Mouse (Mus musculus): ENCODE measurements at regions not wholly inside any gene's neighbourhood (a gene's known extent, or its start where the extent isn't known, plus 50 kb on each side); places are given as distances from the start of the nearest gene placed in this dataset.

DNA sequence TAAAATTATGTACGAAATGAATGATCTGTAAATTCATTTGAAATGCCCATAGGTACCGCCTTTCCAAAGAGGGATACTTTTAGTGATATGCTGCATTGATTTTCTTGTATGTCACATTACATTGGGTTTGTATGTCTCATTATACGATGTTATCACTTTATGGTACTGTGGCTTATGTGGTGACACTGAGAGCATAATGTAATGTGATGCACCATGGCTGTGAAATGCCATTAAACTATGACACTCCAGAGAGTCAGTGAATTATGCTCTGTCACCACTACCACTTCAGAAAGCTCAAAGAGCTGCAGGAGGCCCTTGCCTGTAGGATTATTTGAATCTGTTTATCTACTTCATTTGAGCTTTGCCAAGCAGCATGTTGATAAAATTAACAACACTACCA lies 695.4 kb upstream of the Slc10a2 start:
- TF ChIP-seq CTCF (conservative IDR thresholded peaks at IDR 0.05; ENCODE audit: insufficient read depth, insufficient read length, low read depth, low read length) = no peak
- TF ChIP-seq POLR2A (IDR thresholded peaks at IDR 0.05; ENCODE audit: low read depth, low read length) = no peak
- 73% methylated on average over 3 of the region's 3 CpGs for WGBS
- Histone ChIP-seq H3K4me3 (ENCODE audit: insufficient read depth, low read depth, low read length) (no peak overlapping the region), H3K4me1 (ENCODE audit: control insufficient read depth, insufficient read depth, low read length) (no peaks in the 10 kb centered on the region), H3K27me3 (replicated peaks; ENCODE audit: control insufficient read depth, insufficient read depth, low read length) (no peaks in the 10 kb centered on the region), H3K36me3 (ENCODE audit: control insufficient read depth, insufficient read depth, low read length) (no peaks in the 10 kb centered on the region), H3K27ac (ENCODE audit: insufficient read depth, low read depth, low read length) (no peak overlapping the region)
- no peak for DNase-seq

DNA sequence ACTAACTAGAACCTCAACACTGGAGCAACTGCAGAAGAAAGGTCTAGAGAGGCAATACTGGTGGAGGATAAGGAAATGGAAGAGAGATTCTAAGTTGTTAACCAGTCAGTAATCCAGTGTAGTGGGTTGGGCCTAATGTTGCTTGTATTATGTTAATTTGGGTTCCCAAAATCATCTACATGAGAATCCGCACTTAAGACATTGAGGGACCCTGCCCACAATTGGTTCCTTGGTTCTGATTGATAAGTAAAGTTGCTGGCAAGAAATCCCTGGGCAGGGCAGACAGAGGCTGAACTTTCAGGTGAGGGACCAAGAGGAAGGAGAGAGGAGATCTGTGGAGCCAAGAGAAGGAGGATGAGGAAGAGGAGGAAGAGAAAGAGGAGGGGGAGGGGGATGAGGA lies 651.2 kb upstream of the Slc10a2 start:
- DNase-seq = no peak
- H3K27ac ChIP-seq (ENCODE audit: insufficient read depth, low read depth, low read length) = no peak overlapping the region
- WGBS = 84% methylated on average over 1 of the region's 1 CpGs
- TF ChIP-seq CTCF (conservative IDR thresholded peaks at IDR 0.05; ENCODE audit: insufficient read depth, insufficient read length, low read depth, low read length) = no peak
- TF ChIP-seq POLR2A (IDR thresholded peaks at IDR 0.05; ENCODE audit: low read depth, low read length) = no peak
- no peaks in the 10 kb centered on the region for H3K27me3 ChIP-seq (replicated peaks; ENCODE audit: control insufficient read depth, insufficient read depth, low read length)
- no peaks in the 10 kb centered on the region for H3K36me3 ChIP-seq (ENCODE audit: control insufficient read depth, insufficient read depth, low read length)
- H3K4me3 ChIP-seq (ENCODE audit: insufficient read depth, low read depth, low read length) = no peak overlapping the region
- no peaks in the 10 kb centered on the region for H3K4me1 ChIP-seq (ENCODE audit: control insufficient read depth, insufficient read depth, low read length)

DNA sequence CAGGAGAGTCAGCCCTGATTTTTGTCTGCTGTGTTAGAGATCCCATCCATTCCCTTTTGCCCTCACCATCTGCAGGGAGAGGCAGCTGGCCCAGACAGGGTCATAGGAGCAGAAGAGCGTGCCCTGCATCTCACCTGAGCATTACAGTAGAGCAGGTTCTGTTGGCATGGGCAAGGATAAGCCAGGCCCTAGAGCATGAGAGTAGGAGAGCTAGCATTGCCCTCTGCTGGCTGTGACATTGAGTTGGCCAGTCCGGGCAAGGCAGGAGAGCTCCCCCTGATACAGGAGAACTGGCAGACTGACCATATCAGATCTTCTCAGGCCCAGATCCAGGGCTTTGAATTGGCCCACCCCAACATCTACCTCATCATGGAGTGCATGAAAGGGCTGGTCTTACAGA lies 634.4 kb upstream of the Slc10a2 start:
- H3K4me1 ChIP-seq (ENCODE audit: control insufficient read depth, insufficient read depth, low read length) = no peaks in the 10 kb centered on the region
- no peak overlapping the region for H3K4me3 ChIP-seq (ENCODE audit: insufficient read depth, low read depth, low read length)
- no peak overlapping the region for H3K27ac ChIP-seq (ENCODE audit: insufficient read depth, low read depth, low read length)
- H3K36me3 ChIP-seq (ENCODE audit: control insufficient read depth, insufficient read depth, low read length) = no peaks in the 10 kb centered on the region
- 66% methylated on average over 2 of the region's 2 CpGs for WGBS
- TF ChIP-seq POLR2A (IDR thresholded peaks at IDR 0.05; ENCODE audit: low read depth, low read length) (no peak), CTCF (conservative IDR thresholded peaks at IDR 0.05; ENCODE audit: insufficient read depth, insufficient read length, low read depth, low read length) (no peak)
- H3K27me3 ChIP-seq (replicated peaks; ENCODE audit: control insufficient read depth, insufficient read depth, low read length) = no peaks in the 10 kb centered on the region
- DNase-seq = peak; percentile 2

DNA sequence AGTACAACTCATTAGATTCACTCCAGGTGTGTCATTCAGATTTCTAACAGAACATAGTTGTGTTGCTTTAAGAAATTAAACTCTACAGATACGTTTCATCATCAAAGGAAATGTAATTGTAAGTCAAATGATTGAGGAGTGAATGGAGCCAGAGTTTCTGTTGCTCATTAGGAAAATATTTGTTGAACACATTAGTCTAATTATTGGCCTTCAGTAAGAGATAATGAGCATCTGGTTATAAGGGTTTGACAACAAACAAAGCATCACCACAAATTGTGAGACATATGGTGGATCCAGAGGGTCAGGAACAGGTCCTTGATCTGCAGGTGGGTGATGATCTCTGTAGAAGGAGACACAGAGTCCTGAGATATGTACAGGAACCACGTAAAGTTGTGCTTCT lies 622.3 kb upstream of the Slc10a2 start:
- 60% methylated on average over 2 of the region's 2 CpGs for WGBS
- Histone ChIP-seq H3K36me3 (ENCODE audit: control insufficient read depth, insufficient read depth, low read length) (no peaks in the 10 kb centered on the region), H3K27me3 (replicated peaks; ENCODE audit: control insufficient read depth, insufficient read depth, low read length) (no peaks in the 10 kb centered on the region), H3K27ac (ENCODE audit: insufficient read depth, low read depth, low read length) (no peak overlapping the region), H3K4me3 (ENCODE audit: insufficient read depth, low read depth, low read length) (no peak overlapping the region), H3K4me1 (ENCODE audit: control insufficient read depth, insufficient read depth, low read length) (no peaks in the 10 kb centered on the region)
- no peak for DNase-seq
- TF ChIP-seq POLR2A (IDR thresholded peaks at IDR 0.05; ENCODE audit: low read depth, low read length) (no peak), CTCF (conservative IDR thresholded peaks at IDR 0.05; ENCODE audit: insufficient read depth, insufficient read length, low read depth, low read length) (no peak)

DNA sequence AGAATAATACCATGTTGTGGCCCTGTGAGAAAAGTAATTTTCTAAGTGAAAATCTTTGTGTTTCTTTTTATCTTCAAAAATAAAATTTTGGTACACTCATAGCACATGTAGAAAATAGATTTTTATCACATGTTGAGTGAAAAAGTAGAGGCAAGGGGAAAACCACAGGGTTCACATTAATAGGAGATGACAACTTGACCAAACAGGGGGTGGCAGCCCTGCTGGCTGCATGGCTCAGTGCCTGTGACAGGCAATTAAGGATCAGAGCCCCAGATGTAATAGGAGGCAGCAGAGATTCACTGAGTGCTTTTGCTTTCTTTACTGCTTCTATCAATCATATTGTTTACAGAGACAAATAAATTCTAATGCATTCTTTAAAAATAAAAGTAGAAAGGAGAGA lies 582.8 kb upstream of the Slc10a2 start:
- H3K27ac ChIP-seq (ENCODE audit: insufficient read depth, low read depth, low read length) = no peak overlapping the region
- H3K27me3 ChIP-seq (replicated peaks; ENCODE audit: control insufficient read depth, insufficient read depth, low read length) = no peaks in the 10 kb centered on the region; the same call in 1 of the 2 replicates
- no peak for DNase-seq
- no peak for TF ChIP-seq POLR2A (IDR thresholded peaks at IDR 0.05; ENCODE audit: low read depth, low read length)
- TF ChIP-seq CTCF (conservative IDR thresholded peaks at IDR 0.05; ENCODE audit: insufficient read depth, insufficient read length, low read depth, low read length) = no peak
- no peaks in the 10 kb centered on the region for H3K36me3 ChIP-seq (ENCODE audit: control insufficient read depth, insufficient read depth, low read length)
- no peak overlapping the region for H3K4me3 ChIP-seq (ENCODE audit: insufficient read depth, low read depth, low read length)
- no peaks in the 10 kb centered on the region for H3K4me1 ChIP-seq (ENCODE audit: control insufficient read depth, insufficient read depth, low read length)

DNA sequence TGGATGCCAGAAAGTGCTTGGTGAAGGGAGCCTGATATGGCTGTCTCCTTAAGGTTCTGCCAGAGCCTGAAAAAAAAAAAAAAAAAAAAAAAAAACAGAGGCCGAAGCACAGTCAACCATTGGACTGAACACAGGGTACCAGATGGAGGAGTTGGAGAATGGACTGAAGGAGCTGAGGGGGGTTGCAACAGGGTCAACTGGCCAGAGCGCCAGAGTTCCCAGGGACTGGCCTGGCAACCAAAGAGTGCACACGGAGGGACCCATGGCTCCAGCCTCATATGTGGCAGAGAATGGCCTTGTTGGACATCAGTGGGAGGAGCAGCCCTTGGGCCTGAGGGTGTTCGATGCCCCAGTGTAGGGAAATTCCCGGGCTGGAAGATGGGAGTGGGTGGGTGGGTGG lies 569.8 kb upstream of the Slc10a2 start:
- Histone ChIP-seq H3K27me3 (replicated peaks; ENCODE audit: control insufficient read depth, insufficient read depth, low read length) (no peaks in the 10 kb centered on the region), H3K4me1 (ENCODE audit: control insufficient read depth, insufficient read depth, low read length) (no peaks in the 10 kb centered on the region), H3K4me3 (ENCODE audit: insufficient read depth, low read depth, low read length) (no peak overlapping the region), H3K27ac (ENCODE audit: insufficient read depth, low read depth, low read length) (no peak overlapping the region), H3K36me3 (ENCODE audit: control insufficient read depth, insufficient read depth, low read length) (no peaks in the 10 kb centered on the region)
- no peak for DNase-seq
- WGBS = 87% methylated on average over 5 of the region's 5 CpGs
- TF ChIP-seq POLR2A (IDR thresholded peaks at IDR 0.05; ENCODE audit: low read depth, low read length) = no peak
